Mouse (Mus musculus) lung, embryonic 16.5 days (tissue): ENCODE data around the gene Def6. TPM values are rescaled to one million over a fixed set of nuclear protein-coding genes. Genes with fewer than 3 reads are reported as not detected.
"Not testable (repeated sequence)": the region's sequence is repeated elsewhere in the genome, so short reads cannot be mapped to it uniquely, and the experiment has no call there.

Experiments
- ATAC-seq: fragments of 200-750 bp; cut with Nextera tagmentation; 2 replicates; pipeline ENCODE4 v1.8.0; 2017; ENCODE audit warnings: low read depth, mild to moderate bottlenecking, moderate library complexity
- H3K27ac ChIP-seq: fragments of 300-500 bp; sonication (generic); 2 replicates; pipeline ENCODE4 v1.5.1; 2014; ENCODE audit warnings: mild to moderate bottlenecking, control low read depth, low read length
- H3K27me3 ChIP-seq: fragments of 300-500 bp; sonication (generic); 2 replicates; pipeline ENCODE4 v1.6.1; 2014; ENCODE audit warnings: low read depth, low read length, mixed read lengths; ENCODE audit not compliant: control insufficient read depth, insufficient read depth
- H3K36me3 ChIP-seq: fragments of 300-500 bp; sonication (generic); 2 replicates; pipeline ENCODE4 v1.6.1; 2014; ENCODE audit warnings: low read length; ENCODE audit not compliant: control insufficient read depth, insufficient read depth
- H3K4me1 ChIP-seq: fragments of 300-500 bp; sonication (generic); replicated peaks from 2 replicates; pipeline ENCODE4 v1.6.1; 2014; ENCODE audit warnings: low read length, mixed read lengths; ENCODE audit not compliant: control insufficient read depth, insufficient read depth
- H3K4me2 ChIP-seq: fragments of 300-500 bp; sonication (generic); 2 replicates; pipeline ENCODE4 v1.6.1; 2014; ENCODE audit warnings: low read depth, low read length, control low read depth
- H3K4me3 ChIP-seq: fragments of 300-500 bp; sonication (generic); 2 replicates; pipeline ENCODE4 v1.5.1; 2014; ENCODE audit warnings: mild to moderate bottlenecking, low read length, control low read depth
- H3K9ac ChIP-seq: fragments of 300-500 bp; sonication (generic); 2 replicates; pipeline ENCODE4 v1.6.1; 2014; ENCODE audit warnings: low read length, control low read depth
- H3K9me3 ChIP-seq: fragments of 300-500 bp; sonication (generic); 2 replicates; pipeline ENCODE4 v1.6.1; 2016; ENCODE audit warnings: low read length; ENCODE audit not compliant: control insufficient read depth
- WGBS: fragments of 180-500 bp; shearing (Covaris S2); extraction: QIAGEN DNeasy Blood & Tissue Kit; methylation state at CpG from one replicate; pipeline ENCODE4 v1.1.7; 2014; 5-methylcytosine and 5-hydroxymethylcytosine counted together
- polyA plus RNA-seq: library from polyadenylated mRNA; unstranded; fragments of >200 nt; fragmentation: Nextera tagmentation; extraction: Ambion mirVana; gene quantifications from 2 replicates; pipeline ENCODE4 v1.2.1, GENCODE M21; 2015

The Def6 gene
- polyA plus RNA-seq, 1 experiment from 2014 or later, result 5.2 TPM

- Histone ChIP-seq H3K36me3 (no peaks in the 10 kb centered on the region), H3K4me1 (peaks cover 6% of the 10 kb centered on the region; the same call in 1 of the 2 replicates), H3K9me3 (no peaks in the 10 kb centered on the region), H3K9ac (no peak overlapping the region), H3K4me3 (no peak overlapping the region), H3K4me2 (peak overlapping the region; percentile 41), H3K27me3 (no peaks in the 10 kb centered on the region), H3K27ac (0 out of 2 replicates have a peak overlapping the region, but pooled peaks have one; percentile 24)
- WGBS, result 17% methylated on average over 23 of the region's 23 CpGs
- 0 out of 2 replicates have a peak, but pooled peaks have one; percentile 24 for ATAC-seq
Measured at GRCm38 (mm10) chr17:28217721-28218649, 10.4 kb downstream of the Def6 start.

DNA sequence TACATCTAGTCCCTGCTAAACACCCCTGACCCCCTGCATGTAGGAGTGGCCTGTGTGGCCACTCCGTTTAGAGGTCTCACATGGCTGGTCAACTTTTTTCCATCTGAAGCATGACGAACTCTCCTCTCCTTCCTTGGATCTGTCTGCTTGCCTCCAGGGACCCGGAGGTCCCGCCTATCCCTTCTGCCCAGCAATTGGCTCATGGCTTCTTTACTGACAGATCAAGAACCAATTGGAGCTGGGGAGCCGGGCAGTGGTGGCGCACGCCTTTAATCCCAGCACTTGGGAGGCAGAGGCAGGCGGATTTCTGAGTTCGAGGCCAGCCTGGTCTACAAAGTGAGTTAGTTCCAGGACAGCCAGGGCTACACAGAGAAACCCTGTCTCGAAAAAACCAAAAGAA lies 14.9 kb downstream of the Def6 start:
- H3K4me1 ChIP-seq, result peaks cover 19% of the 10 kb centered on the region
- not testable (repeated sequence) for H3K27ac ChIP-seq, H3K9ac ChIP-seq, H3K36me3 ChIP-seq, H3K27me3 ChIP-seq, ATAC-seq, H3K9me3 ChIP-seq, H3K4me2 ChIP-seq, H3K4me3 ChIP-seq
- WGBS, result 91% methylated on average over 10 of the region's 10 CpGs

DNA sequence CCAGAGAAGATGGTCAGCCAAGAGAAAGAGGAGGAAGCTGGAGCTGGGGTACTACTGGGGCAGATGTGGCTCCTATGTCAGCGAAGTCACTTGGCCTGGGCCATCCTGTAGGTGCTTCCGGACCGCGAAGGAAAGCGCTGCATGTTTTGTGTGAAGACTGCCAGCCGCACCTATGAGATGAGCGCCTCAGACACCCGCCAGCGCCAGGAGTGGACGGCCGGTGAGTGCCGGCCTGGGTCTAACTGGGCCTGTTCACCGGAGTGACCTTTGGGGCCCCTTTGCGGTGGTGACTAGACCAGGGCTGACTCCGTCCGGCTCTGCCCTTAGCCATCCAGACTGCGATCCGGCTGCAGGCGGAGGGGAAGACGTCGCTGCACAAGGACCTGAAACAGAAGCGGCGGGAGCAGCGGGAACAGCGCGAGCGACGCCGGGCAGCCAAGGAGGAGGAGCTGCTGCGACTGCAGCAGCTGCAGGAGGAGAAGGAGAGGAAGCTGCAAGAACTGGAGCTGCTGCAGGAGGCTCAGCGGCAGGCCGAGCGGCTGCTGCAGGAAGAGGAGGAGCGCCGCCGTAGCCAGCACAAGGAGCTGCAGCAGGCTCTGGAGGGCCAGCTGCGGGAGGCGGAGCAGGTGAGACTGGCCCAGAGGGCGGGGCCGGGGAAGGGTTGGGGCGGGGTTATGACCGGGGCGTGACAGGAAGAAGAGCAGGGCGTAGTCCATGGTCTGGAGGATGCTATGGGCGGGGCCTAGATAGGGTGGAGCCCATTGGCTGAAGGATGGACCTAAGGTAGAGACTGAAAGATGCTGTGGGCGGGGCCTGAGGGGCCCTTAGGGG lies 16.2 kb downstream of the Def6 start:
- peak; percentile 92 for ATAC-seq
- H3K4me1 ChIP-seq, result peaks cover 15% of the 10 kb centered on the region
- H3K9ac ChIP-seq, result peak overlapping the region; percentile 70
- H3K27ac ChIP-seq, result peak overlapping the region; percentile 64
- peak overlapping the region; percentile 92 for H3K4me2 ChIP-seq
- no peaks in the 10 kb centered on the region for H3K9me3 ChIP-seq
- no peaks in the 10 kb centered on the region for H3K36me3 ChIP-seq
- H3K4me3 ChIP-seq, result peak overlapping the region; percentile 58
- WGBS, result 2% methylated on average over 46 of the region's 46 CpGs
- H3K27me3 ChIP-seq, result no peaks in the 10 kb centered on the region

GRCm38 (mm10) chr17:28224615-28225014 lies 17.0 kb downstream of the Def6 start:
- no peak for ATAC-seq

GRCm38 (mm10) chr17:28226014-28226413 lies 18.4 kb downstream of the Def6 start:
- Histone ChIP-seq H3K27ac (no peak overlapping the region), H3K9me3 (no peaks in the 10 kb centered on the region), H3K4me1 (peaks cover 15% of the 10 kb centered on the region), H3K36me3 (no peaks in the 10 kb centered on the region), H3K4me2 (peak overlapping the region; percentile 59), H3K9ac (peak overlapping the region; percentile 12), H3K4me3 (peak overlapping the region; percentile 22), H3K27me3 (no peaks in the 10 kb centered on the region)
- WGBS, result 3% methylated on average over 21 of the region's 21 CpGs
- ATAC-seq, result peak; percentile 66

More at GRCm38 (mm10) chr17:28224615-28225014, 17.0 kb downstream of the Def6 start:
- H3K27me3 ChIP-seq, result no peaks in the 10 kb centered on the region
- WGBS, result 82% methylated on average over 10 of the region's 10 CpGs
- H3K4me2 ChIP-seq, result no peak overlapping the region
- no peak overlapping the region for H3K9ac ChIP-seq
- no peak overlapping the region for H3K4me3 ChIP-seq
- H3K27ac ChIP-seq, result no peak overlapping the region
- no peaks in the 10 kb centered on the region for H3K9me3 ChIP-seq
- peaks cover 15% of the 10 kb centered on the region for H3K4me1 ChIP-seq
- H3K36me3 ChIP-seq, result no peaks in the 10 kb centered on the region

- H3K9ac ChIP-seq, result no peak overlapping the region
- no peaks in the 10 kb centered on the region for H3K36me3 ChIP-seq
- no peak overlapping the region for H3K4me2 ChIP-seq
- H3K27ac ChIP-seq, result no peak overlapping the region
- 76% methylated on average over 6 of the region's 6 CpGs for WGBS
- no peaks in the 10 kb centered on the region for H3K27me3 ChIP-seq
- no peak for ATAC-seq
- peaks cover 12% of the 10 kb centered on the region for H3K4me1 ChIP-seq
- no peak overlapping the region for H3K4me3 ChIP-seq
- no peaks in the 10 kb centered on the region for H3K9me3 ChIP-seq
Measured at GRCm38 (mm10) chr17:28230486-28230885, 22.9 kb downstream of the Def6 start.

DNA sequence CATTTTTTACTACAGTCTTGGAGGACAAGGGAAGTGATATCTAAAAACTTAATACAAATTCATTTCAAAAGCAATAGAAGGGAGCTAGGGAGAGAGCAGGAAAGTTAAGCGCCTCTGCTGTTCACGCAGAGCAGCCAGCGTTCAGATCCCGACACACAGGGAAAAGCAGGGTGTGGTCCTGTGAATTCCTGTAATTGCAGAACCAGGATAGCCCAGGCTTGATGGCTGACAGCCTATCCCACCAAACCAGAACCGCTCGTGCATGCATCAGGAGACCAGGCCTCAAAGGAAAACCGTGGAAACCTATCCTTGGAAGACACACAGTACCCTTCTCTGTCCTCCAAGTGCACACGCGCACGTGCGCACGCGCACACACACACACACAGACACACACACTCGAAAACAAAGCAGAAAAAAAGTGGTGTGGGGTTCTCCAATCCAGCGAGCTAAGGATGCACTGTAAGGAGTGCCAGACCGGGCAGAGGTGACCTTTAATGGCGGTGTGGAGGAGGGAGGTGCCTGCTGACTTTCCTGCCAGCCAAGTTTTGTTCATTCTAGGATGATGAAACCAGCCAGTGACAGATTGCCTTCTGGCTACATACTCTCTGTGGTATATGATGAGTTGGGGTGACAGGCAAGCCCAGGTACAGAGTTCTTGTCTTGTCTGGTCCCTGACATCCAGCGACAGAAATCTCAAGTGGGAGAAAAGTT lies 23.6 kb downstream of the Def6 start:
- Histone ChIP-seq H3K9me3 (no peaks in the 10 kb centered on the region), H3K9ac (no peak overlapping the region), H3K4me1 (peaks cover 8% of the 10 kb centered on the region), H3K27me3 (no peaks in the 10 kb centered on the region), H3K4me2 (no peak overlapping the region), H3K27ac (no peak overlapping the region), H3K4me3 (no peak overlapping the region), H3K36me3 (no peaks in the 10 kb centered on the region)
- ATAC-seq, result no peak
- WGBS, result 82% methylated on average over 18 of the region's 18 CpGs

- Histone ChIP-seq H3K36me3 (no peaks in the 10 kb centered on the region), H3K4me1 (peaks cover 8% of the 10 kb centered on the region), H3K4me2 (peak within 1 kb of the TSS; percentile 68), H3K9me3 (no peaks in the 10 kb centered on the region), H3K27me3 (no peaks in the 10 kb centered on the region), H3K4me3 (peak within 1 kb of the TSS; percentile 79), H3K9ac (peak within 1 kb of the TSS; percentile 91), H3K27ac (peak within 1 kb of the TSS; percentile 83)
- WGBS, result under 1% methylated on average over 56 of the region's 57 CpGs
- ATAC-seq, result peak; percentile 98
Measured at GRCm38 (mm10) chr17:28232475-28233060, 25.0 kb downstream of the Def6 start, which contains the start of gene Ppard. Gene Ppard (plus strand): TSS chr17:28232700.
